ENCODE assay signal across 26 mouse cellular contexts in the genomic region with DNA sequence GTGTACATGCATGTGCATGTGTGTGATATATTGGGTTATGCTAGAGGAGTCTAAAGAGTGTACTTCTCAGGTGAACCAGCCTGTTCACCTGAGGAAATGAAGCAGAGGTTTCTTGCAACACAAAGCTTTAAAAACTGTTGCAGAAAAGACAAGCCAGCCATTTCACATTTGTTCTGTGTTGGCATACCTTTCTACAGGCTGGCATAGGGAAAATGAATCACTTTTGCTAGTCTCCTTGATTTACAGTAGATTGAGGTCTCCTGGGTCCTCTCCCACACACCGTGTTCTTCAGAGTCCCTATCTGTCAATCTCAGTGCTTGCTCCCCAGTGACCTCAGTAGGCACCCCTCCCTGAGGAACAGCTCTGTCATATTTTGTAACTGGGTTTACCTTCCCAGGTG.
"Had no signal": no experiment of that assay in that cellular context is flagged by ENCODE, and none has a peak within 500 bp of the region (broad histone marks: within the 10 kb centered on the region; RNA-seq: fewer than 3 reads in every experiment).

No protein-coding gene starts in this region.

- H3K4me1 ChIP-seq: heart, embryonic 13.5 days; heart, embryonic 15.5 days; liver, embryonic 12.5 days had no signal

- H3K4me3 ChIP-seq: gastrocnemius, adult 2 months; heart, embryonic 13.5 days; heart, embryonic 15.5 days; hindbrain, embryonic 13.5 days; hindbrain, embryonic 15.5 days; kidney, embryonic 15.5 days; limb, embryonic 13.5 days; limb, embryonic 15.5 days; liver, embryonic 12.5 days had no signal

- H3K27me3 ChIP-seq: hindbrain, embryonic 15.5 days; limb, embryonic 13.5 days; limb, embryonic 15.5 days; liver, embryonic 12.5 days had no signal

- H3K36me3 ChIP-seq: heart, embryonic 13.5 days; heart, embryonic 15.5 days; hindbrain, embryonic 13.5 days; hindbrain, embryonic 15.5 days; kidney, embryonic 15.5 days; limb, embryonic 13.5 days; limb, embryonic 15.5 days; liver, embryonic 12.5 days had no signal

- ATAC-seq: intestine, embryonic 16.5 days; liver, embryonic 12.5 days had no signal

- H3K4me2 ChIP-seq: heart, embryonic 11.5 days; heart, embryonic 13.5 days; heart, embryonic 15.5 days; hindbrain, embryonic 13.5 days; hindbrain, embryonic 15.5 days; kidney, embryonic 15.5 days; limb, embryonic 13.5 days; limb, embryonic 15.5 days; liver, embryonic 12.5 days had no signal

- H3K9ac ChIP-seq: heart, embryonic 13.5 days; heart, embryonic 15.5 days; hindbrain, embryonic 13.5 days; hindbrain, embryonic 15.5 days; kidney, embryonic 15.5 days; limb, embryonic 13.5 days; limb, embryonic 15.5 days; liver, embryonic 12.5 days; liver, embryonic 14.5 days had no signal

- DNase-seq: gastrocnemius, adult 2 months; gastrocnemius, postnatal 10 days; gastrocnemius, postnatal 25 days; heart, adult 18-20 months; heart, postnatal 14 days; heart, postnatal 36 days; kidney, adult 11 months; kidney, adult 2 months; kidney, adult 9 months; kidney, postnatal 14 days; kidney, postnatal 36 days; layer of hippocampus, adult 9-11 months; layer of hippocampus, postnatal 36 days; left cerebral cortex, postnatal 4 days had no signal

- H3K27ac ChIP-seq: gastrocnemius, adult 2 months; heart, embryonic 13.5 days; heart, embryonic 15.5 days; hindbrain, embryonic 13.5 days; kidney, postnatal 0 days; limb, embryonic 15.5 days; liver, embryonic 12.5 days; liver, embryonic 14.5 days had no signal

- H3K9me3 ChIP-seq: heart, embryonic 13.5 days; heart, embryonic 15.5 days; hindbrain, embryonic 13.5 days; hindbrain, embryonic 15.5 days; kidney, embryonic 15.5 days; limb, embryonic 13.5 days; limb, embryonic 15.5 days; liver, embryonic 12.5 days had no signal
